Mouse (Mus musculus) C2C12 (cell line): ENCODE data around the gene Rccd1. TPM values are rescaled to one million over a fixed set of nuclear protein-coding genes. Genes with fewer than 3 reads are reported as not detected.
A peak's percentile ranks its signal among the peaks of the same experiment; 100 is the strongest.

Source experiments
- H3K27me3 ChIP-seq: one replicate; pipeline ENCODE4 v1.6.1; 2011; ENCODE audit not compliant: control insufficient read depth, insufficient read depth, insufficient read length
- H3K36me3 ChIP-seq: one replicate; pipeline ENCODE4 v1.6.1; 2011; ENCODE audit not compliant: control insufficient read depth, insufficient read depth
- H3K4me3 ChIP-seq: one replicate; pipeline ENCODE4 v1.5.1; 2011; ENCODE audit warnings: mild to moderate bottlenecking, control low read depth; ENCODE audit not compliant: poor library complexity, insufficient read depth, severe bottlenecking
- H3K79me2 ChIP-seq: one replicate; pipeline ENCODE4 v1.6.1; 2011; ENCODE audit not compliant: control insufficient read depth, insufficient read depth
- H3K79me3 ChIP-seq: one replicate; pipeline ENCODE4 v1.6.1; 2011; ENCODE audit warnings: low read depth, control low read depth
- H3ac ChIP-seq: one replicate; pipeline ENCODE3; 2011; ENCODE audit warnings: low read depth; ENCODE audit not compliant: control insufficient read depth, insufficient read length
- CEBPB ChIP-seq: IDR thresholded peaks from one replicate; pipeline ENCODE4 v1.6.1; 2011; ENCODE audit warnings: low read depth, mild to moderate bottlenecking, control low read depth, moderate library complexity
- CTCF ChIP-seq: IDR thresholded peaks from one replicate; pipeline ENCODE4 v1.5.1; 2011; ENCODE audit not compliant: control insufficient read depth, insufficient read depth, insufficient read length
- FOSL1 ChIP-seq: IDR thresholded peaks from one replicate; pipeline ENCODE4 v1.8.0; 2011; ENCODE audit warnings: mild to moderate bottlenecking, low read length; ENCODE audit not compliant: poor library complexity, insufficient read depth, severe bottlenecking
- MAX ChIP-seq: IDR thresholded peaks from one replicate; pipeline ENCODE4 v1.6.1; 2011; ENCODE audit warnings: mild to moderate bottlenecking, control low read depth
- MYOD1 ChIP-seq: IDR thresholded peaks from one replicate; pipeline ENCODE4 v1.6.1; 2011; ENCODE audit warnings: low read depth; ENCODE audit not compliant: control insufficient read depth, insufficient read length
- MYOG ChIP-seq: IDR thresholded peaks from one replicate; pipeline ENCODE4 v1.6.1; 2011; ENCODE audit not compliant: control insufficient read depth, insufficient read length; ENCODE audit errors: extremely low read depth
- USF1 ChIP-seq: IDR thresholded peaks from one replicate; pipeline ENCODE4 v1.6.1; 2011; ENCODE audit warnings: low read depth, mild to moderate bottlenecking, control low read depth, moderate library complexity
- polyA plus RNA-seq: library from polyadenylated mRNA; unstranded; fragments of >200 nt; fragmentation: generic; extraction: Trizol; gene quantifications from one replicate; pipeline ENCODE4 v1.2.1, GENCODE M21; 2012; ENCODE audit warnings: missing spikeins

Rccd1 gene
- polyA plus RNA-seq, 1 experiment = 7.0 TPM

GRCm38 (mm10) chr7:80343270-80344018 is 19.2 kb upstream of the Rccd1 start:
- no peak for TF ChIP-seq MYOG
- TF ChIP-seq MYOD1 = no peak
- TF ChIP-seq MAX = no peak
- no peak for TF ChIP-seq CTCF
- no peak for TF ChIP-seq FOSL1
- Histone ChIP-seq H3ac (peak overlapping the region; percentile 81), H3K4me3 (peak overlapping the region; percentile 21), H3K79me2 (peaks cover 11% of the 10 kb centered on the region), H3K36me3 (no peaks in the 10 kb centered on the region), H3K27me3 (no peaks in the 10 kb centered on the region), H3K79me3 (peaks cover 4% of the 10 kb centered on the region)

GRCm38 (mm10) chr7:80342858-80343257 is 18.6 kb upstream of the Rccd1 start, which contains the start of gene Hddc3:
TSS of gene Hddc3 (plus strand) at chr7:80343104.
- peak within 1 kb of the TSS; percentile 81 for H3ac ChIP-seq
- peak within 1 kb of the TSS; percentile 21 for H3K4me3 ChIP-seq
- peaks cover 16% of the 10 kb centered on the region for H3K79me2 ChIP-seq
- H3K79me3 ChIP-seq = peaks cover 4% of the 10 kb centered on the region
- H3K36me3 ChIP-seq = peaks cover 4% of the 10 kb centered on the region
- H3K27me3 ChIP-seq = no peaks in the 10 kb centered on the region
- TF ChIP-seq USF1 = no peak
- TF ChIP-seq CTCF = peak; percentile 45

GRCm38 (mm10) chr7:80341793-80342192 is 17.5 kb upstream of the Rccd1 start:
- Histone ChIP-seq H3K4me3 (no peak overlapping the region), H3ac (no peak overlapping the region), H3K79me2 (peaks cover 17% of the 10 kb centered on the region), H3K36me3 (peaks cover 12% of the 10 kb centered on the region), H3K27me3 (no peaks in the 10 kb centered on the region), H3K79me3 (peaks cover 4% of the 10 kb centered on the region)
- TF ChIP-seq MYOG (no peak), MAX (no peak), FOSL1 (no peak), CEBPB (no peak), CTCF (no peak), USF1 (no peak), MYOD1 (no peak)

- TF ChIP-seq USF1 = no peak
- no peak for TF ChIP-seq MAX
- TF ChIP-seq CTCF = peak; percentile 36
- TF ChIP-seq CEBPB = no peak
- no peak for TF ChIP-seq FOSL1
- no peak for TF ChIP-seq MYOG
- peak within 1 kb of the TSS; percentile 44 for H3K4me3 ChIP-seq
- H3K36me3 ChIP-seq = peaks cover 20% of the 10 kb centered on the region
- no peaks in the 10 kb centered on the region for H3K27me3 ChIP-seq
- peak within 1 kb of the TSS; percentile 71 for H3ac ChIP-seq
- peaks cover 17% of the 10 kb centered on the region for H3K79me2 ChIP-seq
- peaks cover 4% of the 10 kb centered on the region for H3K79me3 ChIP-seq
Measured at GRCm38 (mm10) chr7:80340793-80341192, 16.5 kb upstream of the Rccd1 start, which contains the start of gene Unc45a. TSS of gene Unc45a (minus strand) at chr7:80341005.

GRCm38 (mm10) chr7:80339793-80340628 is 15.8 kb upstream of the Rccd1 start:
- Histone ChIP-seq H3K27me3 (no peaks in the 10 kb centered on the region), H3ac (peak overlapping the region; percentile 71), H3K79me3 (peaks cover 4% of the 10 kb centered on the region), H3K36me3 (peaks cover 25% of the 10 kb centered on the region), H3K4me3 (peak overlapping the region; percentile 44), H3K79me2 (peaks cover 17% of the 10 kb centered on the region)
- TF ChIP-seq CTCF (peak; percentile 40), MAX (no peak)

- peaks cover 30% of the 10 kb centered on the region for H3K36me3 ChIP-seq
- H3K4me3 ChIP-seq = peak overlapping the region; percentile 44
- no peaks in the 10 kb centered on the region for H3K27me3 ChIP-seq
- peaks cover 4% of the 10 kb centered on the region for H3K79me3 ChIP-seq
- TF ChIP-seq USF1 (no peak), CEBPB (no peak), MYOD1 (no peak), MAX (no peak), FOSL1 (no peak), MYOG (no peak), CTCF (no peak)
- H3ac ChIP-seq = peak overlapping the region; percentile 92
- H3K79me2 ChIP-seq = peaks cover 17% of the 10 kb centered on the region
Measured at GRCm38 (mm10) chr7:80339371-80339770, 15.1 kb upstream of the Rccd1 start.
